Mouse (Mus musculus): ENCODE data around the gene Sec14l4. TPM values are rescaled to one million over a fixed set of nuclear protein-coding genes. Genes with fewer than 3 reads are reported as not detected.

Gene Sec14l4
- total RNA-seq, 2 experiments from 2014 or later = not detected

- ATAC-seq (replicated peaks; ENCODE audit: low FRiP score, low TSS enrichment, poor library complexity, severe bottlenecking) = no peak
These were observed 7.9 kb upstream of the Sec14l4 start for GRCm38 (mm10) chr11:4023321-4023720.

- ATAC-seq (replicated peaks; ENCODE audit: low FRiP score, low TSS enrichment, poor library complexity, severe bottlenecking) = no peak
These were observed 4.2 kb upstream of the Sec14l4 start for GRCm38 (mm10) chr11:4027066-4027465.

GRCm38 (mm10) chr11:4027561-4028334, 3.5 kb upstream of the Sec14l4 start:
- ATAC-seq (replicated peaks; ENCODE audit: low FRiP score, low TSS enrichment, poor library complexity, severe bottlenecking) = no peak

GRCm38 (mm10) chr11:4029343-4029742, 1.9 kb upstream of the Sec14l4 start:
- ATAC-seq (replicated peaks; ENCODE audit: low FRiP score, low TSS enrichment, poor library complexity, severe bottlenecking) = no peak

GRCm38 (mm10) chr11:4031961-4032360, 699 bp downstream of the Sec14l4 start:
- no peak for ATAC-seq (replicated peaks; ENCODE audit: low FRiP score, low TSS enrichment, poor library complexity, severe bottlenecking)

GRCm38 (mm10) chr11:4033471-4033870, 2.2 kb downstream of the Sec14l4 start:
- no peak for ATAC-seq (replicated peaks; ENCODE audit: low FRiP score, low TSS enrichment, poor library complexity, severe bottlenecking)

GRCm38 (mm10) chr11:4034169-4034568, 2.9 kb downstream of the Sec14l4 start:
- no peak for ATAC-seq (replicated peaks; ENCODE audit: low FRiP score, low TSS enrichment, poor library complexity, severe bottlenecking)

- no peak for ATAC-seq (replicated peaks; ENCODE audit: low FRiP score, low TSS enrichment, poor library complexity, severe bottlenecking)
These were observed 4.0 kb downstream of the Sec14l4 start for GRCm38 (mm10) chr11:4035116-4035892.

- no peak for ATAC-seq (replicated peaks; ENCODE audit: low FRiP score, low TSS enrichment, poor library complexity, severe bottlenecking)
These were observed 4.7 kb downstream of the Sec14l4 start for GRCm38 (mm10) chr11:4035916-4036315.

GRCm38 (mm10) chr11:4036365-4037084, 5.3 kb downstream of the Sec14l4 start:
- no peak for ATAC-seq (replicated peaks; ENCODE audit: low FRiP score, low TSS enrichment, poor library complexity, severe bottlenecking)

- ATAC-seq (replicated peaks; ENCODE audit: low FRiP score, low TSS enrichment, poor library complexity, severe bottlenecking) = no peak
These were observed 8.7 kb downstream of the Sec14l4 start for GRCm38 (mm10) chr11:4039951-4040350.

- no peak for ATAC-seq (replicated peaks; ENCODE audit: low FRiP score, low TSS enrichment, poor library complexity, severe bottlenecking)
These were observed 9.9 kb downstream of the Sec14l4 start for GRCm38 (mm10) chr11:4041123-4041625.

GRCm38 (mm10) chr11:4043081-4043480, 11.8 kb downstream of the Sec14l4 start:
- no peak for ATAC-seq (replicated peaks; ENCODE audit: low FRiP score, low TSS enrichment, poor library complexity, severe bottlenecking)

GRCm38 (mm10) chr11:4046526-4046925, 15.3 kb downstream of the Sec14l4 start:
- no peak for ATAC-seq (replicated peaks; ENCODE audit: low FRiP score, low TSS enrichment, poor library complexity, severe bottlenecking)

- ATAC-seq (replicated peaks; ENCODE audit: low FRiP score, low TSS enrichment, poor library complexity, severe bottlenecking) = no peak
These were observed 16.5 kb downstream of the Sec14l4 start for GRCm38 (mm10) chr11:4047766-4048165.

- no peak for ATAC-seq (replicated peaks; ENCODE audit: low FRiP score, low TSS enrichment, poor library complexity, severe bottlenecking)
These were observed 17.2 kb downstream of the Sec14l4 start for GRCm38 (mm10) chr11:4048438-4048837.

- peak; percentile 85 for ATAC-seq (replicated peaks; ENCODE audit: low FRiP score, low TSS enrichment, poor library complexity, severe bottlenecking)
These were observed 22.3 kb downstream of the Sec14l4 start for GRCm38 (mm10) chr11:4053586-4053985.

- no peak for ATAC-seq (replicated peaks; ENCODE audit: low FRiP score, low TSS enrichment, poor library complexity, severe bottlenecking)
These were observed 29.8 kb downstream of the Sec14l4 start for GRCm38 (mm10) chr11:4060866-4061575.

- ATAC-seq (replicated peaks; ENCODE audit: low FRiP score, low TSS enrichment, poor library complexity, severe bottlenecking) = no peak
These were observed 31.3 kb downstream of the Sec14l4 start for GRCm38 (mm10) chr11:4062523-4062922.

All from megakaryocyte-erythroid progenitor cell, adult 5-6 weeks (primary cell).